Mouse (Mus musculus) megakaryocyte-erythroid progenitor cell, adult 5-6 weeks (primary cell): ENCODE measurements around the gene Ubxn7. TPM values are rescaled to one million over a fixed set of nuclear protein-coding genes. Genes with fewer than 3 reads are reported as not detected.
A peak's percentile ranks its signal among the peaks of the same experiment; 100 is the strongest.

ENCODE experiments used
- ATAC-seq: replicated peaks from 2 replicates; pipeline ENCODE4 v1.8.0; 2016; ENCODE audit warnings: mild to moderate bottlenecking, inconsistent platforms; ENCODE audit not compliant: severe bottlenecking, poor library complexity, low FRiP score, low TSS enrichment
- total RNA-seq, 2 experiments: library from RNA; stranded (forward) in 1 of 2; stranded (reverse) in 1 of 2; fragments of 200-1000, 215-1000 nt in 1 of 2; fragments of >200 nt in 1 of 2; fragmentation: Nextera tagmentation in 1 of 2; gene quantifications; 2 replicates each; pipeline ENCODE4 v1.2.3; 2014 to 2017

The Ubxn7 gene
- total RNA-seq, 2 experiments from 2014 or later: 22.2 to 32.3 TPM

DNA sequence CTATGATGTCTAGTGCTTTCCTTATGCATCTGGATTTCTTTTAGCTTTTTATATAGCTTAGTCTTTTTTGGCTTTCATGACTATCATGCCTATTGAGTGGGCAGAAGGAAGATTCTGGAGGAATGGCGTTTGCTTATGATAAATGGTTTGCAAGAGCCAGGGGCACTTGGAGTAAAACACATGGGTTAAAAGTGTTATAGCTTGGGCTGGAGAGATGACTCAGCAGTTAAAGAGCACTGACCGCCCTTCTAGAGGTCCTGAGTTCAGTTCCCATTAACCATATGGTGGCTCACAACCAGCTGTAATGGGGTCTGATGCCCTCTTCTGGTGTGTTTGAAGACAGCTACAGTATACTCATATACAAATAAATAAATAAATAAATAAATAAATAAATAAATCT, 31.5 kb downstream of the Ubxn7 start:
- ATAC-seq: no peak

DNA sequence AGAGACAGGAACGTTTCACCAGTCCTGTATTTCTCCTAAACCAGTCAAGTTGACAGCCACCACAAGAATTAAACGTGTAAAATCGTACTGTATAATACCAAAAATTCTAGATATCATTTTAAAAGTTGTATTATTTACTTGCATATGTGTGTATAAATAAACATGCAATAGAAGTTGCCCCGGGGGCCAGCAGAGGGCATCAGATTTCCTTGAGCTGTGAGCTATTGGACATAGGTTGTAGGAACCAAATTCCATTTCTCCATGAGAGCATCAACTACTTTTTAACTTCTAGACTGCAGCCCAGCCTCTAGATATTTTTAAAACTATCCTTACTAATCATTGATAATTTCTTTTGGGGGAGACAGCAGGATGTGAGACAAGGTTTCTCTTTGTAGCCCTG, 39.3 kb downstream of the Ubxn7 start:
- ATAC-seq: 0 out of 2 replicates have a peak, but pooled peaks have one; percentile 61

DNA sequence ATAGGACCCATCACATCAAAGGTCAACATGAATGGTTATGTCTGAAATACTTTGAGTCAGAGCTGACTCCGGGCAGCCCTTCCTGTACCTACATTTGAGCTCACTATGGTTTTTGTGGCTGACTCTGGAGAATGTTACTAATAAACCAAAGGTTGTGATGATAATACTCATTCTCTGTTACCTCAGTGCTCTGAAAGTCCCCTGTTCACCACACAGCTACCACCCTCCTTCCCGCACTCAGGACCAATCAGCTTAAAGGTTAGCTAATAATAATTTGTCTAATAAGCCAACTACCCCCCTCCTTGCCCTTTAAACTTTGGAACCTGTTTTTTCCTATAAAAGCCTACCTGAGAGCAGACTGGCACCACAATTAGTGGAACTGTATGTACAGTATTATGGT, 47.5 kb downstream of the Ubxn7 start:
- ATAC-seq: no peak

DNA sequence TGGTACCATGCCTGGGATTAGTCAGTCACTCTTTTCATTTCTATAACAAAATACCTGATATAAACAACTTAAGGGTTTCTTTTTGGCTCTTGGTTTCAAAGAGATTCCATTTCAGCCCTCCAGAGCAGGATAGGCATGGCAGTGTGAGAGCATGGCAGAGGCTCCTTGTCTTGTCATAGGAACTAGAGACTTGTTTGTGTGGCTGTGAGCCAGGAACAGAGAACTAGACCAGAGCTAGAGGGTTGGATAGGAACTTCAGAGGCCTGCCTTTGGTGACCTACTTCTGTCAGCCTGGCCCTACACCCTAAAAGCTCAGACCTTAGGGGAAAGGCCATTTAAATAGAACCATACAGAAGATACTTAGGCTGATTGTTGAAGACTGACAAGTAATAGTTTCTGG, 50.8 kb downstream of the Ubxn7 start:
- no peak for ATAC-seq

DNA sequence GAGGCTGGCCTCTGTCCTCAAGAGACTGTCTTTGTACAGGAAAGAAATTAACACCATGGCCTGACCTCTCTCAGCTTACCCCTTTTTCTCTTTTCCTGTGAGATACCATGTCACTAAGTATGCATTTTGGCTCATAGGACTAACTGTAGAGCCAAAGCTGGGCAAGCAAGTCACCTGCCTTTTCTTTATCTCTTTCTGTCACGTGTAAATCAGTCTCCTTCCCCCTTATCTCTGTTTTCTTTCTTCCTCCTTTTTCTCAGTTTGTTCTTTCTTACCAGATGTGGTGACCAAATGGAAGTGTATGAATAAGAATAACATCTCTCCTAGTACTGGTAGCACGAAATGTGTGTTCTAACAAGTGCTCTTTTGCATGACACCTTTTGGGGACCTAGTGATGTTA, 52.8 kb downstream of the Ubxn7 start:
- no peak for ATAC-seq

DNA sequence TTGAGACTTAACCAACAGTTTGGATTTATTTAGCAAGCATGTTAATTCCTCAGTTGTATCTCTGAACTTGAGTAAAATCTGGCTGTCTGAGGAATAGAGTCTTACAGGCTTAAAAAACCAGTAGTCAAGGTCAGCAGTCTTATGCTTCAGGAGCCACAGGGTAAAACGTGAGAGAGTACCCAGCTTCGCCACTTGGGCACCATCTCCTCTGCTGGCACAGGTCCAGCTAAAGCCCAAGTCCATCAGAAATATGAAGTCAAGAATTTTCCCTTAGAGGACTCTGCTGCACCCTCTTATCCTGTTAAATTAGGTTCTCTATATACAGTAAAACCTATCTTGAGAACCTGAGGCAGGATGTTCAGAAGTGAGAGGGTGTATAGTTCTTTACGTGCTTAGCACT, 54.8 kb downstream of the Ubxn7 start:
- no peak for ATAC-seq

DNA sequence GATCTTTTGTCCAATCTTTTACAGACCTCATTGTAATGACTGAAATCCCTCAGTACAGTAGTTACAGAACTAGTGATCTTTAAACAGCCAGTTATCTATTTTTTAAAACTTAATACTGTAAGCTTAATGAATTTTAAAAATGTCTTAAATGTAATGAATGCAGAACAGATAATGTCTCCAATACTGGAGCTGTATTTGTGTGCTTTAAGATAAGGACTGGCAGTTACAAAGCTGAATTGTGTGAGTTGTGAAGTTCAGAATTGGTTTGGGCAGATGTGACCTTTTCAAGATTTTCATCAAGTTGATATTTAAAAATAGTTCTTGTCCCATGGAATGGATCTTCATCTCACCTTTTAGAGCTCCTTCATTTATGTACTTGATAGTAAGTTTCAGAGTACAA, 57.0 kb downstream of the Ubxn7 start:
- peak; percentile 62; the same call in 1 of the 2 replicates for ATAC-seq

DNA sequence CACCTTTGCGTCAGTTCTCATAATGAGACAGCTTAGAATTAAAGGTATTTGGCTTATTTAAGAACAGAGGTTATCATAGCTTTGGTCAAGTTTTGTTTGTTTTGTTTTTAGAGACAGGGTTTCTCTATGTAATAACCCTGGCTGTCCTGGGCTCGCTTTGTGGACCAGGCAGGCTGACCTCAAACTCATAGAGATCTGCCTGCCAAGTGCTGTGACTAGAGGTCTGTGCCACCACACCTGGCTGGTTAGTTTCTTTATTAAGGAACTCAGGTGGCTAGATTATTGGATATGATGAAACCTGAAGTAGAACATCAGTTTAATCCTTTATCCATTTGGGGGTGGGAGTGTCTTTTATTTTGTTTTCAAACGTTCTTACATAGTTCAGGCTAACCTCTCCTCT, 57.8 kb downstream of the Ubxn7 start:
- no peak for ATAC-seq

DNA sequence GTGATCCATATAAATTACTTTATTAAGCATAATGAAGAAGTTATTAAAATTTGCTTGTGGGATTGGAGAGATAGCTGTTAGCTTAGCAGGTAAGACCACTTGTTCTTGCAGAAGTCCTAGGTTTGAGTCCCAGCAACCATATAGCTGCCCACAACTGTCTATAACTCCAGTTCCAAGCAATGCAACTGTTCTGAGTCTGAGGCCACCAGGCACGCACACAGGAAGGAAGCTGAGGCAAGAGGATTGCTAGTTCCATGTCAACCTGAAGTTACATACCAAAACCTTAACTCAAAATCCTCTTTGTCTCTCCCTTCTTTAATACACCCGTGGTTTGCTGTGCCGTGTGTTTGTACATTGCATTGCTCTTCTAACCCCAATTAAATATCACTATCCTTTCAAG, 58.8 kb downstream of the Ubxn7 start:
- ATAC-seq: no peak

DNA sequence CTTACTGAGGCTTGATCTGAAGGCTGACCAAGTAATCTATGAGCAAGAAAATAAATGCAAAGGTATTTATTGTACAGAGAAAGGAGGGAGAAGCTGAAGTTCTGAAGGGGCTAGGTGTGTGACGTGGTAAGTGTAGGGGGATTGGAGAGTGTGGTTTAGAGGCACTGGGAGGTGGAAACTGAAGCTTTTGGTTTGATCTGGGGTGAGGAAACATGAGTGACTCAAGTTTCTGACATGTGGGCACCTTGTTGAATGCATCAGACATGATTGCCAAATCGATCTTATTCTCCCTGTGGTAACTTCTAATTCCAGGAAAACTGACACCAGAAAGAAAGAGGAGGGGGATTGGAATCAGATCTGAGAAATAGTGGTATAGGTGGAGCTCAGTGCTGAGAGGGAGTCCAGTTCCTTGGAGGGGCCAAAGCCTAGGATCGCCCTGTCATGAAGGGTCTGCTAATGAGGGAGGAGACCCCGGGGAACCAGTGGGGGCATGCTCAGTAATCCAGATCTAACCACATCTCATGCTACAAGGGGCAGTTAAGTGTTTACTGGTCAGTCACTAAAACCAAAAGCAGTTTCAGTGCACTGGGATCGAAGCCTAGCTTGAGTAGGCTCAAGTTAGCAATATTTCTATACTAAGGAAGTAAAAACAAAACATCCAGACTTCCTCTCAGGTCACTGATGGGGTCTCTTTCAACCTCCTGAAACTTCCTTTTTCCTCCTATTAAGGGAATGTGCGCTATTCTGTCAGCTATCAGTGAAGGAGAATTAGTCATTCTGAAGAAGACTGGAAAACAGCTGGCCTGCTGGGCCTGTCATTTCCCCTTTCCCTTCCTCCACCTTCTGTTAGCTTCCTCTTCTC, 63.9 kb downstream of the Ubxn7 start:
- ATAC-seq: no peak

DNA sequence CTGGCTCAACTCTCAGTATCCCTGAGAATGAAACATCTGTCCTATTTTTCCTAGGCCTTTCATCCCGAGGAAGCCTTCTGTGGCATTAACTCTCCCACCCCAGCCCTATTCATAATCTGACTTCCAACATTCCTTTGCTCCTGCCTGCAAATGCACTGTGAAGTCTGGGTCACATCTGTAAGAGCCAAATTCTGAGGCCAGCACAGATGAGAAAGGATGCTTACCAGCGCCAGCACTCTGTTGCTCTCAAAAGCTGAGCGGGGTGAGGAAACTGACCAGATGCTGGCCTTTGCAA, 64.4 kb downstream of the Ubxn7 start:
- ATAC-seq: no peak

DNA sequence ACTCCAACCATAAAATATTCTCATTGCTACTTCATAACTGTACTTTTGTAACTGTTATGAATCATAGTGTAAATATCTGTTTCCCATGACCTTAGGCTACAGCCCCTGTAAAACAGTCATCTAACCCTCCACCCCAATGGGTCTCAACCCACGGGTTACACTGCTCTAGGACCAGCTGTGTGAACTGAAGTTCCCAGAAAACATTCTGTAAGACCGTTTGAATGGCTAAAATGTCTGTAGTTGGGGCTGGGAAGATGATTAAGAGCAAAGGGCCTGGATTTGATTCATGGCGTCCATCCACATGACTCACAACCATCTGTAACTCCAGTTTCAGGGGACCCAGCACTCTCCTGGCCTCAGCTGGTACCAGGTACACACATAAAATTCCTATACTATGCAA, 66.1 kb downstream of the Ubxn7 start:
- no peak for ATAC-seq

DNA sequence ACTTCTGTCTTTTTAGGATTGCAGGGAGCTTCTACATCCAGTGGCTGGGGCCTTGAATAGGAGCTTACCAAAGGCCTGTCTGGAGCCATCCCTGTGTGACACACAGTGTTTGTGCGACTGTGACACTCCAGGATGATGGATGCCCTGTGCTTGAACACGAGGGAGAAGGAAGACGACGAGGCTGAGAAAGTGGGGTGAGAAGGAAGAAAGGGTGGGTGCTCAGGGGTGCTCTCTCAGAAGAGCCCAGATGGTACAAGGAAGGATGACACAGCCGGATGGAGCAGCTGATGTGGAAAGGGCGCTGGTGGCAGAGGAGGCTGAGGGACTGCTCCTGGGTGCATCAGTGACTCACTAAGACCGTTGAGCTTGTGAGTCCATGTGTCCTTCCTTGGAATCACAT, 68.2 kb downstream of the Ubxn7 start, which contains the start of gene Tm4sf19:
Tm4sf19 (plus strand) TSS at position 240 of the 400 bp plus-strand sequence.
- no peak for ATAC-seq

DNA sequence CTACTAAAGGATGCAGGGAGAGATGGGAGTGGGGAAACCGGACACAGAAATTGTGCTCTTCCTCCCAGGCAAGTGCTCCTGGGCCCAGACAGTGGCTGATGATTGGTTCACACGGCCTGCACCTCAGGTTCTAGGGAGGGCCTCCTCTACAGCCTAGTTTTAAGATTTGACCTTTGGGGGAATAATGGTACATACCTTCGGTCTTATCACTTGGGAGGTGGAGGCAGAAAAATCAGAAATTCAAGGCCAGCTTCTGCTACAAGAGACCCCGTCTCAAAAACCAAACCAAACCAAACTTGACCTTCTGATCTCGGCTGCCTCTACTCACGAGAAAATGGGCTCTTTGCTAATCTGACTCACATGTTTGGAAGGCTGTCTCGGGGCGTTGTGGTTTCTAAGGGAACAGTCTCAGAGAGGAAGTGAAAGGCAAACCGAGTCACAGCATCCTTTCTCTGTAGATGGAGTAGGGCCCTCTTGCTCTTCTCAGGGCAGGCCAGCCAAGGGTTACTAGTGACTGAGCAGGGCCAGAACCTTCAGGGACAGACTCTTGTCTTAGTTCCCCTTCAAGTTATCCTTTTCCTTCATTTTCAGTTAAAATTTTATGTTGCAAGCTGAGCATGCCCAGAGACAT, 69.4 kb downstream of the Ubxn7 start:
- no peak for ATAC-seq

DNA sequence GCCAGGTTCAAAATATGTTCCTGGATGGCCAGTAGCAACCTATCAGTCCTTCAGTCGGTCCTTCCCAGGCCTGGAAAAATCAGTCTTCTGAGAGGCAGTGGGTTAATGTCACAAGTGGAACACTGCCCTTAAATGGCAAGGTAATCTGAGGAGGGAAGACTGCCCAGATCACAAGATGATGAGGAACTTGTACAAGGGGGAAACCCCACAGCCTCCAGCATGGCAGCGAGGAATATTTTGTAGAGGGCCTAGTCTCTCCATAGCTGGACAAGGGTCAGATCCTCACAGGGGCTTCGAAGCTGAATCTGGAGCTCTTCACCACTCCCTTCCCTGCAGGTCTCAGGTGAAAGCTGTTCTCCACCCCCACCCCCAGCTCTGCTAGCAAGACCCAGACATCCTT, 70.8 kb downstream of the Ubxn7 start:
- ATAC-seq: no peak

DNA sequence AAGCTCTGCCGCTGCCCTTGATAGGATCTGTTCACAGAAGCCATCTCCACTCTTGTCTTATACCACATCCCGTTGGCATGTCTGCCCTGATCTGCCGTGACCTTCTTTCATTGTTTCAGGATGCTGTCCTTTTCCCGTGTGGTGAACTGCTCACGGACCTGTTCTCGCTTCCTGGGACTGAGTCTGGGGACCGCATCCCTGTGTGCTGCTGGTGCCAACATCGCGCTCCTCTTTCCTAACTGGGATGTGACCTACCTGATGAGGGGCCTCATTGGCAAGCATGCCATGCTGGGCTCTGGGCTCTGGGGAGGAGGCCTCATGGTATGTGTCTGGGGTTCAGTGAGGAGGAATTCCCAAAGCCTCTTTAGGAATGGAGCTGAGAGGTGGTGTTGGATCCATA, 73.7 kb downstream of the Ubxn7 start:
- ATAC-seq: no peak

DNA sequence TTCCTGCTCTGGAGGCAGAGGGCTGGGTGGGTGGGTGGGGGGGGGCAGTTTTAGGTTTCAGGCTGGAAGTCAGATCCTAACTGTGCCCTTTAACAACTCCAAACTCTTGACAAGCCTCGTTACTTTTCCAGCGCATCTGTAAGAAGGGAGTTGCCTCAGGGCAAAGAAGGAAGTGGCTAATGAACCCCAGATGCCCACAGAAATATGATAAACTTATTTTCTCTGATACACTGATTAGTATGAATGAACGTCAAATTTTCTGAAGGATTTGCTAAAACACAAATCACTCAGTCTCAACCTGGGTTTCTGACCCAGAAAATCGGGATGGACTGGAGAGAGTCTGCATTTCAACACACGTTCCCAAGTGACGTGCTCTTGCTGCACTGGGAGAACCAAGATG, 74.6 kb downstream of the Ubxn7 start:
- ATAC-seq: no peak

DNA sequence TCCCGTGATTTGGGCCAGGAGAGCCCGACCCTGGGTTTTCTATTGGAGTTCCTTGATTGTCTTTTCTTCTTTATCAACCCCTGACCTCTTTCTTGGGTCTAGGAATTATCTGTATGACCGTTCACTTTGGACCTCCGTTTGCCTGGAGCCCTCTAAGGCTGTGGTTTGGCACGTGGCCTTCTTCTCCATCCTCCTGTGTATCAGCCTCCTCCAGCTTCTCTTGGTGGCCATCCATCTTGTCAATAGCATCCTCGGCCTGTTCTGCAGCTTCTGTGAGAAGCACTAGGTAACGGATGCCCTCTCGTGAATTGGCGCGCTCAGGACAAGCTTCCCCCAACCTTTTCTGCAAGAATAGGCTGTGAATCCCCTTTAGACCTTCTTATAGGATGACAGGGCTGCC, 75.7 kb downstream of the Ubxn7 start:
- ATAC-seq: peak; percentile 41; the same call in 1 of the 2 replicates

DNA sequence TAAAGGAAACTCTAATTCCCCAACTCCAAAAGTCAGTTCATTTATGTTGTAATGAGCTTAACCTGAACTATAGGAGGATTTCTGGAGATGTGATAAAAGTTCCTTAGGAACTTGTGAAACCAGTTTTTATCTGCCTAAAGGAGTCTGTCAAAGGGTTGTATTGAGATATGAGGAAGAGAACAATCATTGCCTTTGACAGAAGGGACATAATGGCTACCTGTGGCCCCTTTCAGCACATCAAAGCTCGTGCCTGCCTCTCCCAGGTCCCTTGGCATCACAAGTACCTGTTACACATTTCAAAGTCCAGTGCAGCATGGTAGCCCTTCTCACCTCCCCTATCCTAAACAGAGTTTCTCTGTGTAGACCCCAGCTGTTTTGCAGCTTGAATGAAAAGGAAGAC, 85.4 kb downstream of the Ubxn7 start:
- ATAC-seq: no peak

DNA sequence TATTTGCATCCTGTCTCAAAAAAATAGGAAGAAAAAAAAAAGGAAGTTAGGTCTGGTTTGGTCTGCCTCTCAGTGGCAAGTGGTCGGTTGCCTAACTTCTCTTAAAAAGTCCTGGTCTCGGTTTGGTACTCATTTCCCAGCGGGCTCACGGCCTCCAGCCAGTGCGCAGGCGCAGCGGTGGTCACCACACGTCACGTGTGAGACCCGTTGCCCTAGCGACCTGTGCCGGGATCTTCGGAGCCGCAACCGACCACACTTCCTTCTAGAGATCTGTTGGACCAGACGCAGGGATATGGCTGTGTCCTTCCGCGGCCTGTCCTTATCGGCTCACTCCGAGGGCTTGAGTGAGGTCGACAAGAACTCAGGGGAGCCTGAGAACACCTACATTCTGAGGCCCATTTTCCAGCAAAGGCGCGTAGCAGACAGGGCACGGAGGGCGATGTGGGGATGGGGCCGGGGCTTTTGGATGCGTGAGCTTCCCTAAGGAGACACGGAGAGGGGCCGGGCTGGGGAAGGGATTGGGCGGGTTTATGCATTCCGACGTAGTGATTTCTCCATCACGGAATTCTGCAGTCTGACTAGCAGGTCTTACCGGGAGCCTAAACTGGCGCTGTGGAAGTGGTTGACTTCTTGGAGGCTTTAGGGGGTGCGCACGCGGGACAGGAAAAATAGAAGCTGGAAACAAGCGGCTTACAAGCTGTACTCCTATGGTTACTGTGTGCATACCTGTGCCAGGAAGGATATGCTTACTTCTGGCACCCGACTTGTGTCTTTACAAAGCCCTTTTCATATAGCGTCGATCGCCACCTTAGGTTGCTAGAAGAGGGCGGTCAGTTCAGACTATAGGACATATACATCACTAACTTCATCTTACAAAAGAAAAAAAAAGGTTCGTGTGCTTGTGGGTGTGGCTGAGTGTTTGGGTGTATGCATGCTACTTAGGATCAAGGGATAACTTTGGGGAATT, 87.7 kb downstream of the Ubxn7 start, which contains the start of gene Tctex1d2:
Tctex1d2 (plus strand) TSS at position 186 of the 967 bp plus-strand sequence.
- ATAC-seq: peak; percentile 98
